Mouse (Mus musculus) hindbrain, embryonic 14.5 days (tissue): Measurements from ENCODE around the gene Ufc1. TPM values are rescaled to one million over a fixed set of nuclear protein-coding genes. Genes with fewer than 3 reads are reported as not detected.
A peak's percentile ranks its signal among the peaks of the same experiment; 100 is the strongest.

Source experiments
- ATAC-seq: fragments of 200-750 bp; cut with Nextera tagmentation; 2 replicates; pipeline ENCODE4 v1.8.0; 2017; ENCODE audit warnings: moderate number of reproducible peaks, mild to moderate bottlenecking, moderate TSS enrichment, moderate library complexity; ENCODE audit not compliant: low FRiP score
- DNase-seq: peaks from one replicate; pipeline ENCODE4 v3.0.0-alpha.2; 2015; ENCODE audit warnings: low spot score
- H3K27ac ChIP-seq: fragments of 300-500 bp; sonication (generic); 2 replicates; pipeline ENCODE4 v1.5.1; 2014; ENCODE audit warnings: mild to moderate bottlenecking, moderate library complexity
- H3K27me3 ChIP-seq: fragments of 300-500 bp; sonication (generic); 2 replicates; pipeline ENCODE4 v1.6.1; 2014; ENCODE audit warnings: mild to moderate bottlenecking, low read length, mixed read lengths; ENCODE audit not compliant: control insufficient read depth, insufficient read depth
- H3K36me3 ChIP-seq: fragments of 300-500 bp; sonication (generic); replicated peaks from 2 replicates; pipeline ENCODE4 v1.6.1; 2014; ENCODE audit not compliant: control insufficient read depth, insufficient read depth
- H3K4me1 ChIP-seq: fragments of 300-500 bp; sonication (generic); replicated peaks from 2 replicates; pipeline ENCODE4 v1.6.1; 2014; ENCODE audit warnings: antibody characterized with exemption, low read length, mixed read lengths; ENCODE audit not compliant: control insufficient read depth, insufficient read depth
- H3K4me2 ChIP-seq: fragments of 300-500 bp; sonication (generic); replicated peaks from 2 replicates; pipeline ENCODE4 v1.6.1; 2014; ENCODE audit warnings: mild to moderate bottlenecking, moderate library complexity
- H3K4me3 ChIP-seq: fragments of 300-500 bp; sonication (generic); replicated peaks from 2 replicates; pipeline ENCODE4 v1.5.1; 2014; ENCODE audit warnings: mild to moderate bottlenecking, low read length
- H3K9ac ChIP-seq: fragments of 300-500 bp; sonication (generic); 2 replicates; pipeline ENCODE4 v1.6.1; 2014
- H3K9me3 ChIP-seq: fragments of 300-500 bp; sonication (generic); 2 replicates; pipeline ENCODE4 v1.6.1; 2016; ENCODE audit warnings: low read length; ENCODE audit not compliant: control insufficient read depth
- WGBS: fragments of 180-500 bp; shearing (Covaris S2); extraction: QIAGEN DNeasy Blood & Tissue Kit; methylation state at CpG from one replicate; pipeline ENCODE4 v1.1.7; 2014; 5-methylcytosine and 5-hydroxymethylcytosine counted together
- polyA plus RNA-seq: library from polyadenylated mRNA; unstranded; fragments of >200 nt; fragmentation: Nextera tagmentation; extraction: Ambion mirVana; gene quantifications from 2 replicates; pipeline ENCODE4 v1.2.1, GENCODE M21; 2014

Ufc1 gene
- polyA plus RNA-seq, 1 experiment from 2014 or later, result 131 TPM

DNA sequence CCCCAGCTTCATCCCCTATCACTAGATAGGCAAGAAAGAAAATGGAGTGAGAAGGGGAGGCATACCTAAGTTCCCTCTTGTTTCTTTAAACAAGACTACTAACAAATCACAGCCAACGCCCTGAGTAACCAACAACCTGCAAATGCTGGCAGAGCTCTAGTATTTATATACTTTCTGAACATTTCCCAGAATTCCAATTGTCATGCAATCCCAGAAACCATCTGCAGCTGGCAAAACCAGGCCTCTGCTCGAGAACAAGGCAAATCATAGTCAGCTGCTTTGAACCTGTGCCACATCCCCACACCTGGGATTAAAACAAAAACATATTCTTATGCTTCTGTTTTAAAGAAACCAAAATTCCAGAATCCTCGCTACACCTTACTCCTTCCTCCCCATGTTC lies 1.5 kb downstream of the Ufc1 start:
- Histone ChIP-seq H3K4me1 (peaks cover 10% of the 10 kb centered on the region), H3K27ac (0 out of 2 replicates have a peak overlapping the region, but pooled peaks have one; percentile 92), H3K36me3 (peaks cover 18% of the 10 kb centered on the region), H3K4me3 (peak overlapping the region; percentile 66; the same call in 1 of the 2 replicates), H3K4me2 (peak overlapping the region; percentile 89), H3K9ac (peak overlapping the region; percentile 81), H3K9me3 (no peaks in the 10 kb centered on the region), H3K27me3 (peaks cover 15% of the 10 kb centered on the region; the same call in 1 of the 2 replicates)
- no peak for ATAC-seq
- 89% methylated on average over 3 of the region's 3 CpGs for WGBS
- DNase-seq, result no peak

DNA sequence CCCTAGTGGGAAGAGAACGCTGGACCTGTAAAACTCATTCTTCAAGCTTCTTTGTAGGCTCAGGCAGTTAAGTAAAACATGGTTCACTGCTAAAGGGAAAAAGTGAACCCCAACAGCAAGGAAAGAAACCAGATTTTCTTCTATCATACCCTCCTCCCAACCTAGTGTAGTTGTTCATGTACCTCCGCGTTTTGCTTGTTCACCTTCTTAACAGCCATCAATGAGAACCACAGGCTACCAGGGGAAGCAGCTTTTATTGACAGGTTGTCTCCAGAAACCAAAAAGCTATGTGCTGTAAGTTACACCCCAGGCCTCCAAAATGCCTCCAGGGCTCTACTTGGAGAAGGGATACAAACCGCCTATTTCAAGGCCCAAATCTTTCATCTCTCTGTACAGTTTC lies 6.5 kb downstream of the Ufc1 start:
- no peaks in the 10 kb centered on the region for H3K27me3 ChIP-seq
- ATAC-seq (no peak), DNase-seq (no peak)
- 68% methylated on average over 4 of the region's 4 CpGs for WGBS
- H3K27ac ChIP-seq, result peak overlapping the region; percentile 96
- peaks cover 27% of the 10 kb centered on the region for H3K4me1 ChIP-seq
- peak overlapping the region; percentile 18; the same call in 1 of the 2 replicates for H3K9ac ChIP-seq
- peak overlapping the region; percentile 84; the same call in 1 of the 2 replicates for H3K4me3 ChIP-seq
- peak overlapping the region; percentile 65 for H3K4me2 ChIP-seq
- peaks cover 50% of the 10 kb centered on the region for H3K36me3 ChIP-seq
- no peaks in the 10 kb centered on the region for H3K9me3 ChIP-seq

DNA sequence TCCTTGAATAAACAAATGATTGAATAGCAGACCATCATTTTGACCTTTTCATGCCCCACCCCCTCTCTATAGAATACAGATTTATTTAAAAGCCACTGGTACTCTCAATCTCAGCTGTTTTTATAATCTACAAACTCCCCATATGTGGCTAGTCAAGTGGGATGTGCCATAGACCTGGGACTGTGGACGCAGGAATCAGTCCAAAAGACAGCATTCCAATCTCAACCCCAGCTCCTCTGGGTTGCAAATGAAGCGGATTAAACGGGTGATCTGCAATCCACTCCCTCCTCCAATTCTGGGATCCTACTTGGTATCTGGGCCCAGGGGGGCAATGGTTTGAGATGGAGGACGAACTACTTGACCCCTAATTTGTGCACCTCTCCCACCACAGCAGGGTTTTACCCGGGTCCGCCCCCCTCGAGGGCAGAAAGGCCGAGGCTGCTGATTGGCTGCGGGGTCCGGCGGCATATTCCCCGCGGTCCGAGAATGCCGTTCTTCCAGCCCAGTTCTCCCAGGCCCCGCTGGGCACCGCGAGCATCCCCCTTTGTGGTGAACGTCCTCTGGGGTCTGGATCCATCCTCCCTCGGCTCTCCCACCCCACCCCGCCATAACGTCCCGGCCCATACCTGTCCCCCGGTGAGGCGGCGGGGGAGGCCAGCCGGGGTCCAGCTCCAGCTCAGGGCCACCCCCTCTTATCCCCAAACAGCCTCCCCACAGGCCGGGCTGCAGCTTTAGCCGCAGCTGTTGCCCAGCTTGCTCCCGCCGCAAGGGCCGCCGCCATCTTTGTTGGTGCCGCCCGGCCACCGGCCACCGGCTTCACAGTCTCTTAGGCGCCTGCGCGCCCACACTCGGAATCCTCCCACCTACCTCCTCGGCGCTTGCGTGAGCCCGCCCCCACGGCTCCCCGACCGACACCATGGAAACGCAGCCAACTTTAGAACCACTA lies 7.4 kb downstream of the Ufc1 start, which contains the start of gene Usp21:
Usp21 (minus strand) TSS at position 856 of the 946 bp plus-strand sequence.
- Histone ChIP-seq H3K9ac (peak within 1 kb of the TSS; percentile 96), H3K9me3 (no peaks in the 10 kb centered on the region), H3K27me3 (no peaks in the 10 kb centered on the region), H3K36me3 (peaks cover 59% of the 10 kb centered on the region), H3K4me2 (peak within 1 kb of the TSS; percentile 65), H3K27ac (peak within 1 kb of the TSS; percentile 96), H3K4me1 (peaks cover 24% of the 10 kb centered on the region), H3K4me3 (peak within 1 kb of the TSS; percentile 84)
- WGBS, result under 1% methylated on average over 49 of the region's 49 CpGs
- peak; percentile 93 for DNase-seq
- peak; percentile 95 for ATAC-seq

DNA sequence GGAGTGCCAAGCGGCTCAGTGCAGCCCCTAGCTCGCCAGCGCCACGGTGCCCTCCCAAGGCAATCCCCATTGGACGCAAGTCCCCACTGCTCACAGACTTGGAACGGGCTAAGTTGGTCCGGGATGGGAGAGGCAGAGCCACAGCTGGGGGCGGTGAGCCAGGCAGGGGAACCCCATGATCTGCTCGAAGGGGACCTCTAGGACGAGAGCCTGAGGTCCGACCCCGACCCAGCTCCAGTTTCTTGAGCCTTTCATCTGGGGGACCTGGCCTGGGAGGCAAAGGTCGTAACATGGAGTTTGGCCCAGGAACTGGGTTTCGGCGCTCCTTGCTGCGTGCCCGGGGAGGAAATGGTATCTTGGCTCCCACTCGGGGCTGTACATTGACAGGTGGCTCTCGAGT lies 8.3 kb downstream of the Ufc1 start:
- no peaks in the 10 kb centered on the region for H3K27me3 ChIP-seq
- ATAC-seq (no peak), DNase-seq (no peak)
- peak overlapping the region; percentile 84 for H3K4me3 ChIP-seq
- H3K4me1 ChIP-seq, result peaks cover 25% of the 10 kb centered on the region
- H3K4me2 ChIP-seq, result peak overlapping the region; percentile 65
- peaks cover 64% of the 10 kb centered on the region for H3K36me3 ChIP-seq
- peak overlapping the region; percentile 96; the same call in 1 of the 2 replicates for H3K9ac ChIP-seq
- 90% methylated on average over 19 of the region's 19 CpGs for WGBS
- no peak overlapping the region for H3K27ac ChIP-seq
- H3K9me3 ChIP-seq, result no peaks in the 10 kb centered on the region

DNA sequence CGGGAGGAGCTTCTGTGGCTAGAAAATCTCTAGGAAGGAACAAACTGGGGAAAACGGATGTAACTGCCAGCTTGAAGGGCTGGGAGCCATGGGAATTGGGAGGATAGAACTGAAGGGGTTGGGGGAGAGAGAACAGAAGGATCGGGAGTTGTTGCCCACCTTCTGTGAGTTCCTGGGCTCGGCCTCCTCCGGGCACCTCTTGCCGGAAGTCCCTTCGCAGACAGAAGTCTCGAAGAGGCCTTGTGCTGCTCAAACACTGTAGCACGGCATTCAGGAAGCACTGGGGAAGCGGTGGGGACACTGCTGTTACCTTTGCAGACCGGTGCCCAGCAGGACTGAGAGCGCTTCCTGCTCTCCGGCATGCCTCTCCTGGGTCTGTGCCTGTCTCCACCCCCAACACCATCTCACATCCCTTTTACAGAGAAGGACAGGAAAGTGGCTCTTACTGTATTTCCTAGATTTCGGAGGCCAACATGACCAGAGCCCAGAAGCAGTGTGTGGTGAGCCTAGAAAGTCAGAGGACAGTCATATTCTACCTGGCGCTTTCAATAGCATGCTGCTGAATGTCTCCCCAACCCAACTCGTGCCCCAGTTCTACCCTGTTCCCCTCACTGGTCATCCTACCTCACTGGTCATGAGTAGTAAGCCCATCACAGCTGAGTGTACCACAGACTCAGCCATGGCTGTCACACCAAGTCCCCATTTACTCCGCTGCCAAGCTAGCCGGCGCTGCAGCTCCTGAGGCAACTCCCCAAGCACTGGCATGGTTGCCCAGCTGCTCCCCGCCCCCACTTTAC lies 9.5 kb downstream of the Ufc1 start:
- Histone ChIP-seq H3K27me3 (no peaks in the 10 kb centered on the region), H3K9me3 (no peaks in the 10 kb centered on the region), H3K4me1 (peaks cover 31% of the 10 kb centered on the region), H3K36me3 (peaks cover 64% of the 10 kb centered on the region), H3K4me2 (no peak overlapping the region), H3K4me3 (no peak overlapping the region), H3K9ac (no peak overlapping the region), H3K27ac (no peak overlapping the region)
- ATAC-seq (no peak), DNase-seq (no peak)
- WGBS, result 88% methylated on average over 20 of the region's 20 CpGs

DNA sequence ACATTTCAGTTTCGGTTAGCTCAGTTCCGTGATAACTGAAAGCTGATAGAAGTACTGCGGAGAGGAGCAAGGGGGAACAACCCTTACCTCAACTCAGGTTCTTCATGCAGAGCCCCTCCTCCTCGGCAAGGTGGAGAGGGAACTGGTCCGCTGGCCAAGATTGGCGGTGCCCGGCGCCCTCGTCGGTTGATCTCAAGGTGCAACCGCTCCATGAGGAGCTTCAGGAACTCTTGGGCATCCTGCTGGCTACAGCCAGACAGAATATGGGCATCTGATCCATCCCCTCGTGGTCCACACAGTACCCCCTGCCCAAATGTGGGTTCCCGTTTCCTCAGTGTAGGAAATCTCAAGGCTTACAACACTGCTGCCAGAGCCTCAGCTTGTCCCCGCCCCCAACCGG lies 10.3 kb downstream of the Ufc1 start:
- Histone ChIP-seq H3K4me1 (peaks cover 38% of the 10 kb centered on the region), H3K27me3 (no peaks in the 10 kb centered on the region), H3K27ac (no peak overlapping the region), H3K4me2 (no peak overlapping the region), H3K36me3 (peaks cover 58% of the 10 kb centered on the region), H3K9ac (no peak overlapping the region), H3K9me3 (no peaks in the 10 kb centered on the region), H3K4me3 (no peak overlapping the region)
- 92% methylated on average over 15 of the region's 15 CpGs for WGBS
- ATAC-seq (no peak), DNase-seq (no peak)

DNA sequence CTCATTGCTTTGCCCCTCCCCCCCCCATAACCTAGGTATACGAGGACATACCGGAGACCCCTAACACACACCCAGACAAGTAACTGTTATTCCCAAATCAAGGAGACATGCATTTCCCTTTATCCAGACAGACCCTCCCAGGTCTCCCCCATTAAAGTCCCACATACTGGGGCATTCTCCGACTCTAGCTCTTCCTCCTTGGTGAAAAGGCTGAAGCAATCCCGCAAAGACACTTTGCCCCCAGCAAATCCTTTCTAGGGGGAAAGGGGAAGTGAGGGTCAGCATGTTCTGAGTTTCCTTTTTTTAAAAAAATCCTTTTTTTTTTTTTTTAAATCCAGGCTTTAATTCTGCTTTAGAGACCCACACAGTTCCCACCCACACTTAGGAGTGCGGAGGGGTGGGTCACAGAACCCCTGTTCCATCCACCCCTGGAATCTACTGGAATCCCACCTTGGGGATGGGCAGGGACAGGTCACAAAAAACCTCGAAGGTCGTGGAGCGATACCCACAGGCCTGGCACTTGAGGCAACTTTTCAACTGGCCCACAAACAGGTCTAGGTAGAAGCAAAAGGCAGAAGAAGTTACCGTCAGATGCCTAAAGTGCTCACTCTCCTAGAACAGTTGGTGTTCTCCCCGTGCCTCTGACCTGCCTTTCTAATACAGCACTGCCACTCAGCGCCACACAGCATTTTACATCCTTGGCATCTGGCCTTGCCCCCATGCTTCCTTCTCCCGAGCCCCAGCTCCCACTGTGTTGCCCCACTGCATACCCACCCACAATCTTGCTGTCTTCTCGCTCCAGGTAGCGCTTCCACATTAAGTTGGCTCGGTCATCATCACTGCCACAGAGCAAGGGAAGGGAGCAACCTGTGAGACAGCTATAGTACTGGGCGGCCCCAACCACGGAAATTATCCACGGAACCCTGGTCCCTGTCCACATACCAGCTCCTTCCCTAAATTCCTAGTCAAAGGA lies 11.3 kb downstream of the Ufc1 start:
- Histone ChIP-seq H3K4me3 (no peak overlapping the region), H3K9me3 (no peaks in the 10 kb centered on the region), H3K9ac (no peak overlapping the region), H3K27me3 (no peaks in the 10 kb centered on the region), H3K4me2 (no peak overlapping the region), H3K4me1 (peaks cover 38% of the 10 kb centered on the region), H3K27ac (no peak overlapping the region), H3K36me3 (peaks cover 48% of the 10 kb centered on the region)
- 94% methylated on average over 18 of the region's 18 CpGs for whole genome bisulfite sequencing
- ATAC-seq (no peak), DNase-seq (no peak)

DNA sequence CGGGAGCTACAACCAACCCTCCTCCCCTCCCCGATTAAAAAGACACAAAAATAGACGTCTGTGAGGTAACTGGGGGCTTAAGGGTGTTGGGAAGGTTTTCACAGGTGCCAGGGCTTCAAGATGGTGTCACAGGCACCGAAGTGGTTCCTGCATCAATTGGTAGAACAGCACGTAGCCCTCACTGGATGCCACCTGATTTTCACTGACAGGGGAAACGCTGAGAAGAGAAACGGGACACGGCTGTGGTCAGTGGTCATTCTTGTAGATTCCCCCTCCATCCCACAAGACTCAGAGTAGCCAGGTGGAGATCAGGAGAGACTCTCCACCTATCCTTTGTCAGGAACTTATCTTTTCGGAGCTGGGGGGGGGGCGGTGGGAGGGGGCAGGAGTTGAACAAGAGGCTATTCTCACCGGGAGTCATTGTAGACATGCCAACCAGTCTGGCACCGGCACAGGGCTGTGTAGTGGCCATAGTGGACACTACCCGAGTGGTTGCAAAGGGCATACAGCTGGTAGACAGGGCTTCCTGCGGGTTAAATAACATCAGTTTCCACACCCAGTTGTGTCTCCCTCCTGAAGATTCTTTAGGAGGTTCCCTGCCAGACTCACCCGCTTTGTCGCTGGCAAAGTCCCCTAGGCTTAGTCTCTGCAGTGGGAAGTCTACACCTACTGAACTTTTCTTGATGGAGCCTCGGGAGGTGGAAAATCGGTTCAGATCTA lies 12.6 kb downstream of the Ufc1 start:
- 83% methylated on average over 18 of the region's 18 CpGs for WGBS
- Histone ChIP-seq H3K27ac (no peak overlapping the region), H3K36me3 (peaks cover 55% of the 10 kb centered on the region), H3K27me3 (no peaks in the 10 kb centered on the region), H3K9me3 (no peaks in the 10 kb centered on the region), H3K4me1 (peaks cover 32% of the 10 kb centered on the region), H3K4me3 (no peak overlapping the region), H3K4me2 (no peak overlapping the region), H3K9ac (no peak overlapping the region)
- DNase-seq (no peak), ATAC-seq (no peak)
